Mouse (Mus musculus): ENCODE measurements at regions not wholly inside any gene's neighbourhood (a gene's known extent, or its start where the extent isn't known, plus 50 kb on each side); places are given as distances from the start of the nearest gene placed in this dataset.

DNA sequence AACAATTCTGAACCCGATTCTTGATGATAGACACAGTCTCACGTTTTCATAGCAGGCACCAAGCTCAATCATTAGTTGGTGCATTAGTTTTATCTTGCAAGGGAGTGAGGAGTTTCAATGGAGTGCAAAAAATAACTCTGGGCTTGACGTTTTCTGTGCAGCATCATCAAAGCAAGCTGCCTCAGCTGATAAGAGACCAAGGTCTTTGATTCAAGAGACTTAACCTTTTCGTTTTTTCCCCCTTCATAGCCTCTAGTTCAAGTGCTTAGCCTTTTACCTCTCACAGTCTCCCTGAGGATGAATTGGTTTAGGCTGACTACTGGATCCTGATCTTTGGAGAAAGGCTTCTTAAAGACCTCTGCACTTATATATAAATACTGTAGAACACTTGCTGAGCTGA, 109.1 kb upstream of the Sel1l start:
- H3K4me3 ChIP-seq (ENCODE audit: control insufficient read depth in 1 of 2, insufficient read depth in 1 of 2, low read depth in 1 of 2, low read length in 2 of 2), result no peak overlapping the region
- no peak overlapping the region for H3K4me2 ChIP-seq (ENCODE audit: low read length)
- H3K9ac ChIP-seq (ENCODE audit: low read length), result no peak overlapping the region
- H3K27ac ChIP-seq (replicated peaks in 1 of 2; ENCODE audit: control insufficient read depth in 1 of 2, insufficient read depth in 1 of 2, low read depth in 2 of 2, low read length in 2 of 2), result no peak overlapping the region
- no peaks in the 10 kb centered on the region; a peak in 1 of 4 replicates for H3K4me1 ChIP-seq (ENCODE audit: control insufficient read depth in 2 of 2, insufficient read depth in 2 of 2, low read length in 2 of 2)
- H3K27me3 ChIP-seq (ENCODE audit: control insufficient read depth, insufficient read depth, low read length), result no peaks in the 10 kb centered on the region
- H3K9me3 ChIP-seq (ENCODE audit: control insufficient read depth, low read length), result no peaks in the 10 kb centered on the region
- 22% methylated on average over 4 of the region's 4 CpGs for WGBS
- ATAC-seq (ENCODE audit: insufficient number of reproducible peaks, insufficient read depth, low FRiP score, low read depth), result no peak
- no peaks in the 10 kb centered on the region for H3K36me3 ChIP-seq (ENCODE audit: control insufficient read depth, insufficient read depth, low read length)

DNA sequence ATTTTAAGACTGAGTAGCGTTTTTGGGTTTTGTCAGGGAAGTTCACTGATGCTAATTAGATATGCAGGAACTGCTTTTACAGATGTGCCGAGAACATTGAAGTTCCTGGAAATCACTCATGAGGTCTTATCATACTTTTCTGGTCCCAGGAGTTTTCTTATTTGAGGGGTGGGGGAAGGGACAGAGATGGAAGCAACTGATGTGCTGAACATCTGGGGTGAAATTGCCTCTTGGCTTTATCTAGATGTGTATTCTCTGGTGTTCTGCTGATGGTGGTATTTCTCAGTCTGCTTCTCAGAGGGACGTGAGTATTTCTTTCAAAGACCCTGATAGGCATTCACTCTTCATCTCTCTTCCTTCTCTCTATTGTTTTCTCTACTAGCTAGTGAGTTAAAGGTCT, 107.5 kb upstream of the Sel1l start:
- no peak overlapping the region for H3K27ac ChIP-seq (replicated peaks in 1 of 2; ENCODE audit: control insufficient read depth in 1 of 2, insufficient read depth in 1 of 2, low read depth in 2 of 2, low read length in 2 of 2)
- no peaks in the 10 kb centered on the region for H3K36me3 ChIP-seq (ENCODE audit: control insufficient read depth, insufficient read depth, low read length)
- no peak for ATAC-seq (ENCODE audit: insufficient number of reproducible peaks, insufficient read depth, low FRiP score, low read depth)
- H3K27me3 ChIP-seq (ENCODE audit: control insufficient read depth, insufficient read depth, low read length), result no peaks in the 10 kb centered on the region
- no peak overlapping the region for H3K4me2 ChIP-seq (ENCODE audit: low read length)
- no peaks in the 10 kb centered on the region for H3K9me3 ChIP-seq (ENCODE audit: control insufficient read depth, low read length)
- H3K9ac ChIP-seq (ENCODE audit: low read length), result no peak overlapping the region
- no peaks in the 10 kb centered on the region for H3K4me1 ChIP-seq (ENCODE audit: control insufficient read depth in 2 of 2, insufficient read depth in 2 of 2, low read length in 2 of 2)
- H3K4me3 ChIP-seq (ENCODE audit: control insufficient read depth in 1 of 2, insufficient read depth in 1 of 2, low read depth in 1 of 2, low read length in 2 of 2), result no peak overlapping the region
- WGBS, result 59% methylated on average over 3 of the region's 3 CpGs

DNA sequence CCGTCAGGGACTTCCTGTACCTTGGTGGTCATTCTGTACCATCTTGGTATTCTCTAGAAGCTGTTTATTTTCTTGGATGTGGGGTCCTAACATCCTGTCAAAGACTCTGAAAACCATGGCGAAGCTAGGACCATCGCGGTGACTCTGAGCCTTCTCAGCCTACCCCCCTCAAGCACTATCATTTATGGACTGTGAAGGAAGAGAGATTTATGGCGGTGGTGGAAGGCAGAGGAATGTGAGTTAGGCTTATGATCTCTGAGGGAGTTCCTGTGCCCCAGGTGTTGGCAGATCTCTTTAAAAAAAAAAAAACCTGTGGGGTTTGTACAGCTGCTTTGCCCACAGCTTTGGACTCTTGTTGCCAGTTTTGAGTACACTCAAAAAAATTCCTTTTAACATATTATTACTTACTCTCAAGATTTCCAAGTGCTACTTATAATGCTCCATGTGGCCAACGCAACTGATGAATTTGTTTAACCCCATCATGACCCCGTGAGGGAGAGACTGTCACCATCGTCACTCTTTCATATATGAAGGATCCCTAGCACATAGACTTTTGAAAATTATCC, 99.7 kb upstream of the Sel1l start:
- Histone ChIP-seq H3K4me2 (ENCODE audit: low read length) (no peak overlapping the region), H3K36me3 (ENCODE audit: control insufficient read depth, insufficient read depth, low read length) (no peaks in the 10 kb centered on the region), H3K27ac (replicated peaks in 1 of 2; ENCODE audit: control insufficient read depth in 1 of 2, insufficient read depth in 1 of 2, low read depth in 2 of 2, low read length in 2 of 2) (no peak overlapping the region), H3K27me3 (ENCODE audit: control insufficient read depth, insufficient read depth, low read length) (no peaks in the 10 kb centered on the region), H3K9ac (ENCODE audit: low read length) (no peak overlapping the region), H3K4me3 (ENCODE audit: control insufficient read depth in 1 of 2, insufficient read depth in 1 of 2, low read depth in 1 of 2, low read length in 2 of 2) (no peak overlapping the region), H3K9me3 (ENCODE audit: control insufficient read depth, low read length) (no peaks in the 10 kb centered on the region), H3K4me1 (ENCODE audit: control insufficient read depth in 2 of 2, insufficient read depth in 2 of 2, low read length in 2 of 2) (no peaks in the 10 kb centered on the region)
- no peak for ATAC-seq (ENCODE audit: insufficient number of reproducible peaks, insufficient read depth, low FRiP score, low read depth)
- WGBS, result 74% methylated on average over 8 of the region's 8 CpGs

DNA sequence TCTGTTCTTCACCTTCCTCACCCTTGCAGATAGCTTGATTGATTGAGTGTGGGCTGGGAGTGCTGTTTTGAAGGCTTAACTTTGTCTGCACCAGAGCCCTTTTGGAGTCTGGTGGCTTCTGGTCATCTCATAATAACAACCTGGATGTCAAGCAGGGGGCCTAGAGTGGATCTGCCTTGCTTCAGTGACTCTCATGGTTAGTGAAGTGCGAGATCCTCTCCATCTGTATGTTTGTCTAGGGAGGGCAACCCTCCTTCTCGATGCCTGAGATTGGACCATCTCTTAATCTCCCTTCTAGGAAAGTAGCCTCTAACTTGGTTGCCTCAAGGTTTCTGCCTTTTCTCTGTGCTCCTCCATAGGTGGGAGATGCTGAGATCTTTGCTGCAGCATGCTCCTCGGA, 99.0 kb upstream of the Sel1l start:
- no peak for ATAC-seq (ENCODE audit: insufficient number of reproducible peaks, insufficient read depth, low FRiP score, low read depth)
- 65% methylated on average over 3 of the region's 3 CpGs for WGBS
- H3K27ac ChIP-seq (replicated peaks in 1 of 2; ENCODE audit: control insufficient read depth in 1 of 2, insufficient read depth in 1 of 2, low read depth in 2 of 2, low read length in 2 of 2), result no peak overlapping the region

DNA sequence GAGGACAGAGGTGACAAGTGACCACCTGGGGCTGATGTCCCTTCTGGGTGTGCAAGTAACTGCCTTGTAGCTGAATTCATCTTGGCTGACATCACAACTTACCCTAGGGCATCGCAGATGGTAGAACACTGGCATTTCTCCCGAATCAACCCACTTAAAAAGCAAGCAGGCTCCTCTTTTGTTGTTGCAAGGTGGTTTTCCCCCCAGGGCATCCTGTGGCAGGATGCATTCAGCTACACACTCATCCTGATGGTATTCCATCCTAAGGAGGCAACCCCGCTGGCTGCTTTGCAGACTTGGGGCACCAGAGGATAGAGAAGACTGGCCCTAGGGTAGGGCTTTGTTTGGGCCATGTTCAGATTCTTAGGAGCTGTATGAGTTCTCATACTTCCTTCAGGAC, 97.6 kb upstream of the Sel1l start:
- Histone ChIP-seq H3K4me1 (ENCODE audit: control insufficient read depth in 2 of 2, insufficient read depth in 2 of 2, low read length in 2 of 2) (no peaks in the 10 kb centered on the region), H3K4me2 (ENCODE audit: low read length) (no peak overlapping the region), H3K4me3 (ENCODE audit: control insufficient read depth in 1 of 2, insufficient read depth in 1 of 2, low read depth in 1 of 2, low read length in 2 of 2) (no peak overlapping the region), H3K27ac (replicated peaks in 1 of 2; ENCODE audit: control insufficient read depth in 1 of 2, insufficient read depth in 1 of 2, low read depth in 2 of 2, low read length in 2 of 2) (no peak overlapping the region), H3K27me3 (ENCODE audit: control insufficient read depth, insufficient read depth, low read length) (no peaks in the 10 kb centered on the region), H3K36me3 (ENCODE audit: control insufficient read depth, insufficient read depth, low read length) (no peaks in the 10 kb centered on the region), H3K9ac (ENCODE audit: low read length) (no peak overlapping the region), H3K9me3 (ENCODE audit: control insufficient read depth, low read length) (no peaks in the 10 kb centered on the region)
- ATAC-seq (ENCODE audit: insufficient number of reproducible peaks, insufficient read depth, low FRiP score, low read depth), result no peak
- 71% methylated on average over 3 of the region's 3 CpGs for WGBS

More for the DNA sequence above, 99.0 kb upstream of the Sel1l start:
- Histone ChIP-seq H3K9ac (ENCODE audit: low read length) (no peak overlapping the region), H3K4me2 (ENCODE audit: low read length) (no peak overlapping the region), H3K4me1 (ENCODE audit: control insufficient read depth in 2 of 2, insufficient read depth in 2 of 2, low read length in 2 of 2) (no peaks in the 10 kb centered on the region), H3K9me3 (ENCODE audit: control insufficient read depth, low read length) (no peaks in the 10 kb centered on the region), H3K4me3 (ENCODE audit: control insufficient read depth in 1 of 2, insufficient read depth in 1 of 2, low read depth in 1 of 2, low read length in 2 of 2) (no peak overlapping the region), H3K27me3 (ENCODE audit: control insufficient read depth, insufficient read depth, low read length) (no peaks in the 10 kb centered on the region), H3K36me3 (ENCODE audit: control insufficient read depth, insufficient read depth, low read length) (no peaks in the 10 kb centered on the region)

DNA sequence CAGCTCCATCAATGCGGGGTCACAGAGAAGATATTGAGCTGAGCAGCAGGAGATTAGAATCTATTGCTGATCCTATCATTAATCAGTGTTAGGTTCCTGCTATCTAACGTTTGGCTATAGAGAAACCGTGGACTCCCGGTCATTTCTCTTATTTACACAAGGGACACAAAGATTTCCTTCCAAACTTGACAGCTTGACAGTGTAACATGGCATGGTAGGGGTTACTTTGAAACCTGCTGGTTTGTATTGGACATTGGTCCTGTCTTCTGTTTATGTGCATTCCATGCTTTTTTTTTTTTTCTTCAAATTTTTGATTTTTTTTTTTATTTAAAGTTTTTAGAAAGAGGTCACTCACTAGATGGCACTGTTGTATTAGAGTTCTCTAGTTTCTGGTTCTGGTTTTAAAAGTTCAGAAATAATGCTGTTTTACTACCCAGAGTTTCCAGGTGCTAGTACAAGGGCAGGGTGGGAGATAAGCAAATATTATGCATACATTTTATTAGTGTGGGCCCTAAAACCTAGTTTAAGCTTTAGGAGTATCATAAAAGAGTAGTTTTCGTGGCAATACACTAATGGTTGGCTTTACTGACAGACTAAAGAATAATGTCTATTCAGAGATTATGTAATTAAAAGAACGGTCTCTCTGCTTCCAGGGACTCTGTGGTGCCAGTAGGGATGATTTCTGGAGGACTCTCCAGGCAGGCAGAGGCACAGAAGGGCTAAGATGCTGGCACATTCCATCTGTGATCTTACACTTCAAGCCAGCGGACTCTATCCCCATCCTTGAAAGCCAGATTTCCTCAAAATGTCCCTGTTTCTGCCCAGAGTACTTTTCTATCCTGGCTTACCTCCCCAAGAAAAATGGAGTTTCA, 83.8 kb upstream of the Sel1l start:
- no peak for ATAC-seq (ENCODE audit: insufficient number of reproducible peaks, insufficient read depth, low FRiP score, low read depth)
- H3K27ac ChIP-seq (replicated peaks in 1 of 2; ENCODE audit: control insufficient read depth in 1 of 2, insufficient read depth in 1 of 2, low read depth in 2 of 2, low read length in 2 of 2), result no peak overlapping the region

DNA sequence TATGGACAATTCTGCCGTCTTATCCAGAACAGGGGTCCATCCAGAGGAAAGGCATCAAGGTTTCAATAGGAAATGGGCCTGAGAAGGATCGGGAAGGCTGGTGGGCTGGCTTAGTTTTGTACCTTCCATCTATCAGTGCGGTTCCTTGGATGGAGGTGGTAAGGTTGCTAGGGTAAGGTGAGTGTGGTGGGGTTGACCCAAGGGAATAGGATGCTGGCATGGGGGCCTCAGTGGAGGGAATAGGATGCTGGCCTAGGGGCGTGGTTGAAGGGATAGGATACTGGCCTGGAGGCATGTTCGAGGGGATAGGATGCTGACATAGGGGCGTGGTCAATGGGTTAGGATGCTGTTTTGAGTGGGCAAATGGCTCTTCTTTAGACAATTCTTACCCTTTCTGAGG, 82.6 kb upstream of the Sel1l start:
- Histone ChIP-seq H3K4me3 (ENCODE audit: control insufficient read depth in 1 of 2, insufficient read depth in 1 of 2, low read depth in 1 of 2, low read length in 2 of 2) (no peak overlapping the region), H3K4me2 (ENCODE audit: low read length) (no peak overlapping the region), H3K9ac (ENCODE audit: low read length) (no peak overlapping the region), H3K27ac (replicated peaks in 1 of 2; ENCODE audit: control insufficient read depth in 1 of 2, insufficient read depth in 1 of 2, low read depth in 2 of 2, low read length in 2 of 2) (no peak overlapping the region), H3K36me3 (ENCODE audit: control insufficient read depth, insufficient read depth, low read length) (no peaks in the 10 kb centered on the region), H3K27me3 (ENCODE audit: control insufficient read depth, insufficient read depth, low read length) (no peaks in the 10 kb centered on the region), H3K9me3 (ENCODE audit: control insufficient read depth, low read length) (no peaks in the 10 kb centered on the region), H3K4me1 (ENCODE audit: control insufficient read depth in 2 of 2, insufficient read depth in 2 of 2, low read length in 2 of 2) (no peaks in the 10 kb centered on the region)
- ATAC-seq (ENCODE audit: insufficient number of reproducible peaks, insufficient read depth, low FRiP score, low read depth), result no peak
- 79% methylated on average over 6 of the region's 6 CpGs for WGBS

More for the DNA sequence above, 83.8 kb upstream of the Sel1l start:
- WGBS, result 65% methylated on average over 7 of the region's 7 CpGs
- no peak overlapping the region for H3K4me3 ChIP-seq (ENCODE audit: control insufficient read depth in 1 of 2, insufficient read depth in 1 of 2, low read depth in 1 of 2, low read length in 2 of 2)
- no peaks in the 10 kb centered on the region for H3K27me3 ChIP-seq (ENCODE audit: control insufficient read depth, insufficient read depth, low read length)
- H3K9me3 ChIP-seq (ENCODE audit: control insufficient read depth, low read length), result no peaks in the 10 kb centered on the region
- no peaks in the 10 kb centered on the region for H3K36me3 ChIP-seq (ENCODE audit: control insufficient read depth, insufficient read depth, low read length)
- no peak overlapping the region for H3K4me2 ChIP-seq (ENCODE audit: low read length)
- no peak overlapping the region for H3K9ac ChIP-seq (ENCODE audit: low read length)
- H3K4me1 ChIP-seq (ENCODE audit: control insufficient read depth in 2 of 2, insufficient read depth in 2 of 2, low read length in 2 of 2), result no peaks in the 10 kb centered on the region
